Mouse (Mus musculus) hindbrain, embryonic 14.5 days (tissue): ENCODE results near the gene Dpm3. TPM values are rescaled to one million over a fixed set of nuclear protein-coding genes. Genes with fewer than 3 reads are reported as not detected.

Experiments used
- ATAC-seq: fragments of 200-750 bp; cut with Nextera tagmentation; 2 replicates; pipeline ENCODE4 v1.8.0; 2017; ENCODE audit warnings: moderate number of reproducible peaks, mild to moderate bottlenecking, moderate TSS enrichment, moderate library complexity; ENCODE audit not compliant: low FRiP score
- DNase-seq: peaks from one replicate; pipeline ENCODE4 v3.0.0-alpha.2; 2015; ENCODE audit warnings: low spot score
- H3K27ac ChIP-seq: fragments of 300-500 bp; sonication (generic); 2 replicates; pipeline ENCODE4 v1.5.1; 2014; ENCODE audit warnings: mild to moderate bottlenecking, moderate library complexity
- H3K27me3 ChIP-seq: fragments of 300-500 bp; sonication (generic); 2 replicates; pipeline ENCODE4 v1.6.1; 2014; ENCODE audit warnings: mild to moderate bottlenecking, low read length, mixed read lengths; ENCODE audit not compliant: control insufficient read depth, insufficient read depth
- H3K36me3 ChIP-seq: fragments of 300-500 bp; sonication (generic); replicated peaks from 2 replicates; pipeline ENCODE4 v1.6.1; 2014; ENCODE audit not compliant: control insufficient read depth, insufficient read depth
- H3K4me1 ChIP-seq: fragments of 300-500 bp; sonication (generic); replicated peaks from 2 replicates; pipeline ENCODE4 v1.6.1; 2014; ENCODE audit warnings: antibody characterized with exemption, low read length, mixed read lengths; ENCODE audit not compliant: control insufficient read depth, insufficient read depth
- H3K4me2 ChIP-seq: fragments of 300-500 bp; sonication (generic); replicated peaks from 2 replicates; pipeline ENCODE4 v1.6.1; 2014; ENCODE audit warnings: mild to moderate bottlenecking, moderate library complexity
- H3K4me3 ChIP-seq: fragments of 300-500 bp; sonication (generic); replicated peaks from 2 replicates; pipeline ENCODE4 v1.5.1; 2014; ENCODE audit warnings: mild to moderate bottlenecking, low read length
- H3K9ac ChIP-seq: fragments of 300-500 bp; sonication (generic); 2 replicates; pipeline ENCODE4 v1.6.1; 2014
- H3K9me3 ChIP-seq: fragments of 300-500 bp; sonication (generic); 2 replicates; pipeline ENCODE4 v1.6.1; 2016; ENCODE audit warnings: low read length; ENCODE audit not compliant: control insufficient read depth
- WGBS: fragments of 180-500 bp; shearing (Covaris S2); extraction: QIAGEN DNeasy Blood & Tissue Kit; methylation state at CpG from one replicate; pipeline ENCODE4 v1.1.7; 2014; 5-methylcytosine and 5-hydroxymethylcytosine counted together
- polyA plus RNA-seq: library from polyadenylated mRNA; unstranded; fragments of >200 nt; fragmentation: Nextera tagmentation; extraction: Ambion mirVana; gene quantifications from 2 replicates; pipeline ENCODE4 v1.2.1, GENCODE M21; 2014

The Dpm3 gene
- polyA plus RNA-seq, 1 experiment from 2014 or later, result 94.4 TPM

DNA sequence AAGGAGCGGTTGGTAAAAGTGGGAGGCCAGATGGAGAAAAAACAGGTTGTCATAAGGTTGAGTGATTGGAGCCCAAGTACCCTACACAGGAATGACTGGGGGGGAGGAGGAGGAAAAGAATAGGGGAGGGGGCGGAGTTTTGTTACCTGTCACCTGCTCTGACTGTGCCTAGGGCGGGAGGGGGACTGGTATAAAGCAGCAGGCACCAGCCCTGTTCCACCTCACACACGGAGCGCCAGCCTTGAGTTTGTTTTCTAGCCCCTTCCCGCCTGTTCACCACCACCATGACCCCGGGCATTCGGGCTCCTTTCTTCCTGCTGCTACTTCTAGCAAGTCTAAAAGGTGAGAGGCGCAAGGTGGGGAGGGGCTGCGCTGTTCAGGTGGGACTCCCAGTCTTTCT is 30.3 kb upstream of the Dpm3 start, which contains the start of gene Muc1:
TSS of gene Muc1 (plus strand) at position 222 of the 400 bp plus-strand sequence.
- Histone ChIP-seq H3K4me2 (peak within 1 kb of the TSS; percentile 56), H3K27ac (peak within 1 kb of the TSS; percentile 51), H3K9me3 (no peaks in the 10 kb centered on the region), H3K27me3 (no peaks in the 10 kb centered on the region), H3K4me1 (peaks cover 35% of the 10 kb centered on the region), H3K9ac (peak within 1 kb of the TSS; percentile 18; the same call in 1 of the 2 replicates), H3K36me3 (peaks cover 10% of the 10 kb centered on the region), H3K4me3 (peak within 1 kb of the TSS; percentile 38)
- ATAC-seq (no peak), DNase-seq (no peak)
- WGBS, result 35% methylated on average over 10 of the region's 10 CpGs

- Histone ChIP-seq H3K27me3 (no peaks in the 10 kb centered on the region), H3K9me3 (no peaks in the 10 kb centered on the region), H3K4me3 (no peak overlapping the region), H3K4me1 (peaks cover 31% of the 10 kb centered on the region), H3K9ac (no peak overlapping the region), H3K36me3 (peaks cover 14% of the 10 kb centered on the region), H3K4me2 (no peak overlapping the region), H3K27ac (no peak overlapping the region)
- WGBS, result 59% methylated on average over 4 of the region's 4 CpGs
- DNase-seq (no peak), ATAC-seq (no peak)
Measured at GRCm38 (mm10) chr3:89229276-89229675, 29.9 kb upstream of the Dpm3 start.

GRCm38 (mm10) chr3:89230561-89230960 is 28.6 kb upstream of the Dpm3 start:
- Histone ChIP-seq H3K36me3 (peaks cover 27% of the 10 kb centered on the region), H3K9ac (no peak overlapping the region), H3K4me2 (no peak overlapping the region), H3K9me3 (no peaks in the 10 kb centered on the region), H3K4me1 (peaks cover 19% of the 10 kb centered on the region), H3K27ac (no peak overlapping the region), H3K27me3 (no peaks in the 10 kb centered on the region), H3K4me3 (no peak overlapping the region)
- DNase-seq (no peak), ATAC-seq (no peak)
- 92% methylated on average over 2 of the region's 2 CpGs for WGBS

- H3K36me3 ChIP-seq, result peaks cover 35% of the 10 kb centered on the region
- 83% methylated on average over 7 of the region's 7 CpGs for WGBS
- no peak overlapping the region for H3K27ac ChIP-seq
- no peak for ATAC-seq
- no peak overlapping the region for H3K4me2 ChIP-seq
- H3K4me3 ChIP-seq, result no peak overlapping the region
- no peaks in the 10 kb centered on the region for H3K9me3 ChIP-seq
- no peak overlapping the region for H3K9ac ChIP-seq
- no peak for DNase-seq
- peaks cover 15% of the 10 kb centered on the region for H3K4me1 ChIP-seq
- no peaks in the 10 kb centered on the region for H3K27me3 ChIP-seq
Measured at GRCm38 (mm10) chr3:89231345-89231744, 27.8 kb upstream of the Dpm3 start.

GRCm38 (mm10) chr3:89231772-89232275 is 27.3 kb upstream of the Dpm3 start:
- Histone ChIP-seq H3K27ac (no peak overlapping the region), H3K4me3 (no peak overlapping the region), H3K4me1 (peaks cover 10% of the 10 kb centered on the region), H3K9ac (no peak overlapping the region), H3K36me3 (peaks cover 40% of the 10 kb centered on the region), H3K9me3 (no peaks in the 10 kb centered on the region), H3K4me2 (no peak overlapping the region), H3K27me3 (no peaks in the 10 kb centered on the region)
- 70% methylated on average over 16 of the region's 16 CpGs for WGBS
- DNase-seq (no peak), ATAC-seq (no peak)

DNA sequence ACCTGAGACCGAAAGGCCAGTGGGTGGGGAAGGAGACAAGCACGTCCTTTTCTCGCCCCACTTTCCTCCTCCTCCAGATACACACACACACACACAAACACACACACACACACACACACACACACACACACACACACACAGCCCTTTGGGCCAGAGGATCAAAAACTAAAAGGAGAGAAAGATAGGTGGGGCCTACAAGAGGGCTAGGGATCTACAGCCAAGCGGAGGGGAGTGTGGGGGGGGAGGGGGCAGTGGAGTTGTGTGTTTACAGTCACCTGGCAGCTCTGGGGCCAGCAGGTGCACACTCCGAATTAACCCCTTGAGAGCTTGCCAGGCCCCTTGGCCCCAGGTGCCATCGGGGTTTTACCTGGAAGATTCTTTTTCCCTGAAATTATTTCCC is 26.5 kb upstream of the Dpm3 start:
- ATAC-seq (no peak), DNase-seq (no peak)
- WGBS, result 77% methylated on average over 6 of the region's 6 CpGs
- peaks cover 48% of the 10 kb centered on the region for H3K36me3 ChIP-seq
- no peaks in the 10 kb centered on the region for H3K9me3 ChIP-seq
- no peak overlapping the region for H3K9ac ChIP-seq
- H3K4me2 ChIP-seq, result no peak overlapping the region
- H3K27me3 ChIP-seq, result no peaks in the 10 kb centered on the region
- H3K4me1 ChIP-seq, result peaks cover 5% of the 10 kb centered on the region
- H3K27ac ChIP-seq, result no peak overlapping the region
- no peak overlapping the region for H3K4me3 ChIP-seq

- DNase-seq, result no peak
- 85% methylated on average over 13 of the region's 14 CpGs for WGBS
- no peaks in the 10 kb centered on the region for H3K27me3 ChIP-seq
Measured at GRCm38 (mm10) chr3:89233562-89234110, 25.5 kb upstream of the Dpm3 start.

GRCm38 (mm10) chr3:89236516-89236915 is 22.6 kb upstream of the Dpm3 start:
- WGBS, result 87% methylated on average over 10 of the region's 10 CpGs
- no peak overlapping the region for H3K4me3 ChIP-seq
- no peak overlapping the region for H3K9ac ChIP-seq
- no peaks in the 10 kb centered on the region for H3K27me3 ChIP-seq
- DNase-seq, result no peak
- H3K36me3 ChIP-seq, result peaks cover 87% of the 10 kb centered on the region
- ATAC-seq, result no peak
- H3K9me3 ChIP-seq, result no peaks in the 10 kb centered on the region
- no peaks in the 10 kb centered on the region for H3K4me1 ChIP-seq
- no peak overlapping the region for H3K27ac ChIP-seq
- no peak overlapping the region for H3K4me2 ChIP-seq

More at GRCm38 (mm10) chr3:89233562-89234110, 25.5 kb upstream of the Dpm3 start:
- H3K27ac ChIP-seq, result no peak overlapping the region
- no peaks in the 10 kb centered on the region for H3K4me1 ChIP-seq
- H3K9me3 ChIP-seq, result no peaks in the 10 kb centered on the region
- no peak for ATAC-seq
- no peak overlapping the region for H3K4me3 ChIP-seq
- H3K9ac ChIP-seq, result no peak overlapping the region
- no peak overlapping the region for H3K4me2 ChIP-seq
- peaks cover 58% of the 10 kb centered on the region for H3K36me3 ChIP-seq

- Histone ChIP-seq H3K4me1 (no peaks in the 10 kb centered on the region), H3K4me2 (no peak overlapping the region), H3K4me3 (no peak overlapping the region), H3K9ac (no peak overlapping the region), H3K27ac (no peak overlapping the region), H3K9me3 (no peaks in the 10 kb centered on the region), H3K36me3 (peaks cover 98% of the 10 kb centered on the region), H3K27me3 (no peaks in the 10 kb centered on the region)
- ATAC-seq, result no peak
- no peak for DNase-seq
- 93% methylated on average over 21 of the region's 21 CpGs for WGBS
Measured at GRCm38 (mm10) chr3:89237682-89238081, 21.5 kb upstream of the Dpm3 start.

DNA sequence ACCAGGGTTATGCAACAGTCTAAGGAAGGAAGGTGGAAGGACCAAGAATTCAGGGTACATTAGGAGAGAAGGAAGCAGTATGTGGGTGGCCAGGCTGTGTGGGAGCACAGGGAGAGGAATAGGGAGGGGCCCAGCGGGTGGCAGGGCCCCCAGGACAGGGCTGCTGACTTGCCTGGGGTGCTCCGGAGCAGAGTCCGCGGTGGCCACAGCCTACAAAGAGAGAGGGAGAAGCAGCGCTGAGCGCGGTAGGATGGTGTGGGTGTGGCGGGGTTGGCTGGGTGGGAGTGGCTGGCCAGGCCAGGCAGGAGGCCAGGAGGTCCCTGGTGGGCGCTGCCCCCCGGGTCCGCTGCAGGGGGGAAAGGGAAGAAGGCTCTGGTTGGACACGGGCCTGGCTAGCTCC is 20.7 kb upstream of the Dpm3 start:
- no peak overlapping the region for H3K4me2 ChIP-seq
- ATAC-seq (no peak), DNase-seq (no peak)
- peaks cover 95% of the 10 kb centered on the region for H3K36me3 ChIP-seq
- no peaks in the 10 kb centered on the region for H3K9me3 ChIP-seq
- 75% methylated on average over 12 of the region's 12 CpGs for WGBS
- H3K9ac ChIP-seq, result no peak overlapping the region
- H3K27ac ChIP-seq, result no peak overlapping the region
- H3K27me3 ChIP-seq, result no peaks in the 10 kb centered on the region
- no peak overlapping the region for H3K4me3 ChIP-seq
- peaks cover 6% of the 10 kb centered on the region for H3K4me1 ChIP-seq
